Mouse (Mus musculus) limb, embryonic 15.5 days (tissue): Measurements from ENCODE around the gene Psmd3. TPM values are rescaled to one million over a fixed set of nuclear protein-coding genes. Genes with fewer than 3 reads are reported as not detected.
"Not testable (repeated sequence)": the region's sequence is repeated elsewhere in the genome, so short reads cannot be mapped to it uniquely, and the experiment has no call there.

ENCODE experiments used
- ATAC-seq: fragments of 200-750 bp; cut with Nextera tagmentation; 2 replicates; pipeline ENCODE4 v1.8.0; 2017; ENCODE audit warnings: low read depth, moderate TSS enrichment; ENCODE audit not compliant: insufficient number of reproducible peaks, low FRiP score, low TSS enrichment
- H3K27ac ChIP-seq: fragments of 300-500 bp; sonication (generic); 2 replicates; pipeline ENCODE4 v1.5.1; 2015; ENCODE audit warnings: moderate library complexity, mild to moderate bottlenecking, inconsistent platforms
- H3K27me3 ChIP-seq: fragments of 300-500 bp; sonication (generic); 2 replicates; pipeline ENCODE4 v1.6.1; 2015; ENCODE audit warnings: inconsistent platforms
- H3K36me3 ChIP-seq: fragments of 300-500 bp; sonication (generic); 2 replicates; pipeline ENCODE4 v1.6.1; 2015; ENCODE audit warnings: inconsistent platforms
- H3K4me1 ChIP-seq: fragments of 300-500 bp; sonication (generic); 2 replicates; pipeline ENCODE4 v1.6.1; 2015; ENCODE audit warnings: inconsistent platforms
- H3K4me2 ChIP-seq: fragments of 300-500 bp; sonication (generic); 2 replicates; pipeline ENCODE4 v1.6.1; 2015; ENCODE audit warnings: mild to moderate bottlenecking, inconsistent platforms
- H3K4me3 ChIP-seq: fragments of 300-500 bp; sonication (generic); 2 replicates; pipeline ENCODE4 v1.5.1; 2015; ENCODE audit warnings: mild to moderate bottlenecking, inconsistent platforms
- H3K9ac ChIP-seq: fragments of 300-500 bp; sonication (generic); 2 replicates; pipeline ENCODE4 v1.6.1; 2015; ENCODE audit warnings: inconsistent platforms
- H3K9me3 ChIP-seq: fragments of 300-500 bp; sonication (generic); 2 replicates; pipeline ENCODE4 v1.6.1; 2016; ENCODE audit warnings: inconsistent platforms
- WGBS: fragments of 180-500 bp; shearing (Covaris S2); methylation state at CpG from one replicate; pipeline ENCODE4 v1.1.7; 2015; 5-methylcytosine and 5-hydroxymethylcytosine counted together
- polyA plus RNA-seq: library from polyadenylated mRNA; unstranded; fragments of >200 nt; fragmentation: Nextera tagmentation; extraction: Ambion mirVana; gene quantifications from 2 replicates; pipeline ENCODE4 v1.2.1, GENCODE M21; 2015

Gene Psmd3
- polyA plus RNA-seq, 1 experiment from 2014 or later, result 197 TPM

DNA sequence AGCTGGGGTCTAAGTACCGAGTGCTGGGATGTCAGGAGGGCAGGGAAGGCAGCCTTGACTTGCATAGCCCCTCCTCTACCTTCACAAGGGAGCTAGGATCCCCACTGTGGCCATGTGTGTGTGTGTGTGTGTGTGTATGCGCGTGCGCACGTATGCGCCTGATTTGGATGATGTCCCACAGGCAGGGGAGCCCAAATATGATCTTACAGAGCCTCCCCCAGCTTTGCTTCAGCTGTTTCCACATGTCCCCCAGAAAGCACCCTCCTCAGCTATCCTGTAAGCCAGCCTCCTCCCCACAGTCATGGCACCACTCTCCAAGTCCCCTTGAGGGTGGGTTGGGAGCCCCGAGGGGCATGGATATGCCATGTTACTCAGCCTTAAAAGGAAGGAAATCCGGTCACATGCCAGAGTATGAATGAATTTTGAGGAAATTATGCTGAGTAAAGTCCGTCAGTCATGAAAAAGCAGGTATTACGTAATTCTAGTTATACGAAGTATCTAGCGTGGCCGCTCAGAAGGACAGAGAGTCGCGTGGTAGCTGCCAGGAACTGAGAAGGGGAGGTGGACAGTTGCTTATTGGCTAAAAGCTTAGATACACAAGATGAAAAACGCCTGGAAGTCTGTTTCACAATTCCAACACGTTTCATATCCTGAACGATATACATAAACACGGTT is 26.1 kb downstream of the Psmd3 start:
- H3K4me2 ChIP-seq, result no peak overlapping the region
- no peaks in the 10 kb centered on the region for H3K27me3 ChIP-seq
- no peak for ATAC-seq
- H3K4me1 ChIP-seq, result peaks cover 26% of the 10 kb centered on the region
- H3K9me3 ChIP-seq, result no peaks in the 10 kb centered on the region
- H3K4me3 ChIP-seq, result no peak overlapping the region
- no peak overlapping the region for H3K9ac ChIP-seq
- H3K36me3 ChIP-seq, result peaks cover 83% of the 10 kb centered on the region
- peak overlapping the region; percentile 66 for H3K27ac ChIP-seq
- 79% methylated on average over 19 of the region's 19 CpGs for WGBS

DNA sequence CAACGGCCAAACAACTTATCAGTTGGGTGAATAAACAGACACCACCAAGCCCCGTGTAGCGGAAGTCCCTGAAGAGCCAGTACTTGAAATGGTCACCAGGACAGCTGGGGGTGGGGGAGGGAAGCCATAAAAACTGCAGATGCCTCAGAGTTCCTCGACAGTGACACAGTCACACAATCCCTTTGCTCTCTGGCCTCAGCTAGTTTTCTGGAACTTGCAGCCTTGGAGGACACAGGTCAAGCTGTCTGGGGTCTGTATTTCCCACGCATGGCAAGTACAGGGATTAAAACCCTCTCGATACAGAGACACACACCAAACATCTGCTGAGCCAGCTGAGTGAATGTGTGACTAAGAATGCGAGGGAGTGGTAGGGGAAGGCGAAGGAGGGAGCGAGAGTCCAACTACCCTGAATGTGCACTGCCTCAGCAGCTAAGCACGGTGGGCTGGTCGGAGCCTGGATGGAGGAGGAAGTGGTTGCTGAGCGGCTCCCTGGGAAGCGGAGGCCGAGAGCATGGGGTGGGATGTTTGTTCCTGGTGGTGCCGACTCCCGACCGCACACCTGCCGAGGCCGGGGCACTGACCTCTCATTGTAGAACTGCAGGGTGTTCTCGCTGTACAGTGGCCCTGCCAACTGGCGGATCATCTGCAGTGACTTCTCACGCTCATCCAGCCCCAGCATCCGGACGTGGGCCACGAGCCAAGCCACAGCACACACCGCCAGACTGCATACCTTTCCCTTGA is 26.8 kb downstream of the Psmd3 start:
- no peak for ATAC-seq
- H3K4me2 ChIP-seq, result no peak overlapping the region

DNA sequence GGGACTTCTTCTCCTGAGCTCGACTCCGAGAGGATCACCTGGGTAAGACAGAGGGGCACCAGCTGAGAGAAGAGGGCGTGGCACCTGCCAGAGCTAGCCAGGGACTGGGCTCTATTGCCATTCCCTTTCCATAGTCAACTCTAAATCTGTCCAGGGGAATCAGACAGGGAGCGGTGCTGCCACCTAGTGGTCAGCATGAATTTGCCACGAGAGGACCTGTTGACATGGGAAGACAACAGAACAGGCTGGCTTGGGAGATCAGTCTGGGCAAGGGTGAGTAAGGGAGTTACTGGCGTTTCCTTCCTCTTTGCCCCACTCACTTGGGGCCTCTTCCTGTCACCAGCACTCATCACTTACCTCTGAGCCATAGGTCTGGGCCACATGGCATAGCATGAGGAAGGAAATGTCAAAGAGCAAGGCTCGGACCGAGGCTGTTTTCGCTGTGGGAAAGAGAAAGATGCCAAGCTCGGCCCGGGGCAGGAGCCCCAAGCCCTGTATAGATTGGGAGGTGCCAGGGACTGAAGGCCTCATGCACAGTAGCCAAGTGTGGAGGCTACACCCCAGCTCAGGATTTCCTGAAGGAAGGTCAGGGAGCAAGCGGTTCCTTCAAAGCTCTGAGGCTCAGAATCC is 28.2 kb downstream of the Psmd3 start:
- no peak overlapping the region for H3K4me3 ChIP-seq
- ATAC-seq, result no peak
- H3K36me3 ChIP-seq, result peaks cover 89% of the 10 kb centered on the region
- no peak overlapping the region for H3K9ac ChIP-seq
- 53% methylated on average over 12 of the region's 12 CpGs for WGBS
- H3K4me1 ChIP-seq, result peaks cover 26% of the 10 kb centered on the region
- peak overlapping the region; percentile 47; the same call in 1 of the 2 replicates for H3K27ac ChIP-seq
- H3K4me2 ChIP-seq, result no peak overlapping the region
- no peaks in the 10 kb centered on the region for H3K27me3 ChIP-seq
- H3K9me3 ChIP-seq, result no peaks in the 10 kb centered on the region

More for the DNA sequence above, 26.8 kb downstream of the Psmd3 start:
- peaks cover 26% of the 10 kb centered on the region for H3K4me1 ChIP-seq
- 74% methylated on average over 26 of the region's 26 CpGs for WGBS
- no peaks in the 10 kb centered on the region for H3K27me3 ChIP-seq
- H3K4me3 ChIP-seq, result no peak overlapping the region
- H3K27ac ChIP-seq, result peak overlapping the region; percentile 0; the same call in 1 of the 2 replicates
- H3K9ac ChIP-seq, result no peak overlapping the region
- no peaks in the 10 kb centered on the region for H3K9me3 ChIP-seq
- H3K36me3 ChIP-seq, result peaks cover 89% of the 10 kb centered on the region

DNA sequence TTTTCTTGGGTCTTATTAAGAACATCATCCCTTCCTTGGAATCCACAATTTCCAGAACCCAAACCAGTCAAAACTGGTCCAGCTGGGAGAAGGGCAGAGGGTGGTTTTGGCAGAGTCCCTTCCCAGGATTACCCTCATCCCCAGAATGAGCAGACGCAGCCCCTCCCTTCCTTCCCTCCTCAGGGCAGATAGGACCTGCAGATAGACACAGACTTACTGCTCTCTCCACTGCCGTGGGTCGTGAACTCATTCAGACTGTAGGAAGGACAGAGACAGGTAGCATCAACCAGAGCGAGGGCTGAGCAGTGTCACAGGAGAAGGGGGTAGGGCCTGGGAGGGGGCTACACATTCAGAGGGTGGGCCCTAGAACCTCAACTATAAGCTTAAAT is 28.7 kb downstream of the Psmd3 start:
- Histone ChIP-seq H3K36me3 (peaks cover 89% of the 10 kb centered on the region), H3K27ac (0 out of 2 replicates have a peak overlapping the region, but pooled peaks have one; percentile 47), H3K4me3 (no peak overlapping the region), H3K4me2 (no peak overlapping the region), H3K4me1 (peaks cover 26% of the 10 kb centered on the region), H3K27me3 (no peaks in the 10 kb centered on the region), H3K9ac (no peak overlapping the region), H3K9me3 (no peaks in the 10 kb centered on the region)
- 64% methylated on average over 4 of the region's 4 CpGs for WGBS
- ATAC-seq, result no peak

DNA sequence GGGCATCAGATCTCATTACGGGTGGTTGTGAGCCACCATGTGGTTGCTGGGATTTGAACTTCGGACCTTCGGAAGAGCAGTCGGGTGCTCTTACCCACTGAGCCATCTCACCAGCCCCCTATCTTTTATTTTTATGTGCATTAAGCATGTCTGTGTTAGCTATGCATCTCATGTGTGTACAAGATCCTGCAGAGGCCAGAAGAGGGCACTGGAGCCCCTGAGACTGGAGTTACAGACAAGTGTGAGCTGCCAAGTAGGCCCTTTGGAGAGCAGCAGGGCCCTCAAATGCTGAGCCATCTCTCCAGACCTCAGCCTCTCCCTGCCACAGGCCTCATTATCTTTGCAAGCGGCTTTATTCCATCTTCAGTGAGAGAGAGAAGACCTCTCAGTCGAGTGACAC is 29.7 kb downstream of the Psmd3 start:
- H3K4me2 ChIP-seq, H3K4me3 ChIP-seq, H3K27me3 ChIP-seq, H3K9me3 ChIP-seq, H3K9ac ChIP-seq, ATAC-seq, H3K27ac ChIP-seq: not testable (repeated sequence)
- 82% methylated on average over 6 of the region's 6 CpGs for WGBS
- Histone ChIP-seq H3K36me3 (peaks cover 89% of the 10 kb centered on the region), H3K4me1 (peaks cover 24% of the 10 kb centered on the region)

DNA sequence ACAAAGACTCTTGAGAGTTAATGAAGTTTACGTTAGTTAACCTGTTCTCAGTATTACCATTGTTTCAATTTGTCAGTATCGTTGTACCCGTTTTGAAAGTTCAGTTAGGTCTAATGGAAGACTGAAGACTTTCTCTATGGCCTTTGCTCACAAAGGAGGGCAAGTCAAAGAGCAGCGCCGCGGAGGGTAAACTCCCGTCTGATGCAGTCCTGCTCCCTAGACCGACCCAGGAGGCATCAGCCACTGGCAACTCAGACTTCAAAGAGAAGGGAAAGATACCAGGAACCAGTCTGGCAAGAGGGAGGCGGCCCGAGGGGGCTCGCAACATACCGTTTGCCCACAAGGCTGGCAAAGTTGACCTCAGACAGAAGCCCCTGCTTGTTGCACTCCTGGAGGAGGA is 31.3 kb downstream of the Psmd3 start:
- WGBS, result 88% methylated on average over 12 of the region's 12 CpGs
- Histone ChIP-seq H3K36me3 (peaks cover 83% of the 10 kb centered on the region), H3K4me1 (peaks cover 19% of the 10 kb centered on the region), H3K4me3 (no peak overlapping the region), H3K27ac (no peak overlapping the region), H3K4me2 (no peak overlapping the region), H3K27me3 (no peaks in the 10 kb centered on the region), H3K9me3 (no peaks in the 10 kb centered on the region), H3K9ac (no peak overlapping the region)
- no peak for ATAC-seq

DNA sequence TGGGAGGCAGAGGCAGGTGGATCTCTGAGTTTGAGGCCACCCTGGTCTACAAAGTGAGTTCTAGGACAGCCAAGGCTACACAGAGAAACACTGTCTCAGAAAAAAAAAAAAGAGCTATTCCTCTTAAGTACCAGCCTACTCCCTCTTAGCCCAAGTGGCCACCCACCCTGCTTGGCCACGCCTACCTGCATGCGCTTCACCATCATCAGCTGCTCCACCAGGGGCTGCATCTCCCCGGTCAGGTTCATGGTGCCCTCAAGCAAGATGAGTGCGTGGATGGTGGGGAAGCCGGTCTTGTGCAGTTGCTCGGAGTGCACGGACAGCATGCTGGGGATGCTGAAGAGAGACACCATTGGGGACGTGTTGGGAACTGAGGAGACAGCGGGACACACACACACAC is 33.6 kb downstream of the Psmd3 start:
- no peaks in the 10 kb centered on the region for H3K9me3 ChIP-seq
- WGBS, result 93% methylated on average over 9 of the region's 9 CpGs
- H3K36me3 ChIP-seq, result peaks cover 63% of the 10 kb centered on the region
- H3K9ac ChIP-seq, result no peak overlapping the region
- ATAC-seq, result no peak
- no peak overlapping the region for H3K4me3 ChIP-seq
- H3K4me1 ChIP-seq, result peaks cover 14% of the 10 kb centered on the region
- H3K27me3 ChIP-seq, result no peaks in the 10 kb centered on the region
- H3K4me2 ChIP-seq, result no peak overlapping the region
- no peak overlapping the region for H3K27ac ChIP-seq

DNA sequence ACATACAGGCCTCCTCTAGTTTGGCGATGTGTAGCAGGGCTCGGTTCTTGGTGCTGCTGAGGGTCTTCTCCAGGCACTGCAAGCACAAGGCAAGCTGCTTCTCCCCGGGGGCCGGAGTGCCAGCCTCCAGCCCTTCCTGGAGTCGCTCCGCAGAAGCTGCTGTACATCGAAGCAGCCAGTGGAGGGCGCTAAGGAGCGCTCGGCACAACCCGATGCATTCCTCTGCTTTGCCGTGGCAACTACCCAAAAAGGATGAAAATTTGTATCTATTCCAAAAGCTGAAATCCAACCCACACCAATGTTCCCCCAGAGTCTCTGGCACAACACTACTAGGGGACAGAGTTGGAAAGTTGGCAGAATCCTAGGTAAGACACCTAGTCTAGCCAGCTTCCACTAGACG is 35.5 kb downstream of the Psmd3 start:
- H3K9me3 ChIP-seq, result no peaks in the 10 kb centered on the region
- no peak overlapping the region for H3K4me3 ChIP-seq
- H3K27me3 ChIP-seq, result no peaks in the 10 kb centered on the region
- H3K36me3 ChIP-seq, result peaks cover 48% of the 10 kb centered on the region
- H3K27ac ChIP-seq, result peak overlapping the region; percentile 75
- 16% methylated on average over 13 of the region's 13 CpGs for WGBS
- no peak overlapping the region for H3K9ac ChIP-seq
- H3K4me1 ChIP-seq, result peaks cover 22% of the 10 kb centered on the region
- H3K4me2 ChIP-seq, result no peak overlapping the region
- ATAC-seq, result no peak

DNA sequence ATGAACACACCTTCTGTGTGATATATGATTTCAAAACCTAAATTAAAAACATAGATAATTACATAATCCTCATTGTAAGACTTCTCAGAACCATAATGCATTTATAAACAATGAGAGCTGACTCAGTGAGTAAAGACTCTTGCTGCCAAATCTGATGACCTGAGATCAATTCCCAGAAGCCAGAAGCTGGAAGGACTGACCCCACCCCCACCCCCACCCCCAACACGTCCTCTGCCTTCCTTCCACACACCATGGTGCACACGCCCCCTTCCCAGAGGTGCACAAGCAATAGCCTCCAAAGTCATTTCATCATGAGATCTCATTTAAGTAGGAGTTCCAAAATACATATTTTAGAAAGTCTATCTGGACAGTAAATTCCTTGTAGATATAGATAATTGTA is 38.4 kb downstream of the Psmd3 start:
- Histone ChIP-seq H3K36me3 (peaks cover 36% of the 10 kb centered on the region), H3K4me2 (no peak overlapping the region), H3K27ac (no peak overlapping the region), H3K4me3 (no peak overlapping the region), H3K4me1 (peaks cover 22% of the 10 kb centered on the region), H3K27me3 (no peaks in the 10 kb centered on the region), H3K9ac (no peak overlapping the region), H3K9me3 (no peaks in the 10 kb centered on the region)
- ATAC-seq, result no peak
- WGBS, result 75% methylated on average over 2 of the region's 2 CpGs

DNA sequence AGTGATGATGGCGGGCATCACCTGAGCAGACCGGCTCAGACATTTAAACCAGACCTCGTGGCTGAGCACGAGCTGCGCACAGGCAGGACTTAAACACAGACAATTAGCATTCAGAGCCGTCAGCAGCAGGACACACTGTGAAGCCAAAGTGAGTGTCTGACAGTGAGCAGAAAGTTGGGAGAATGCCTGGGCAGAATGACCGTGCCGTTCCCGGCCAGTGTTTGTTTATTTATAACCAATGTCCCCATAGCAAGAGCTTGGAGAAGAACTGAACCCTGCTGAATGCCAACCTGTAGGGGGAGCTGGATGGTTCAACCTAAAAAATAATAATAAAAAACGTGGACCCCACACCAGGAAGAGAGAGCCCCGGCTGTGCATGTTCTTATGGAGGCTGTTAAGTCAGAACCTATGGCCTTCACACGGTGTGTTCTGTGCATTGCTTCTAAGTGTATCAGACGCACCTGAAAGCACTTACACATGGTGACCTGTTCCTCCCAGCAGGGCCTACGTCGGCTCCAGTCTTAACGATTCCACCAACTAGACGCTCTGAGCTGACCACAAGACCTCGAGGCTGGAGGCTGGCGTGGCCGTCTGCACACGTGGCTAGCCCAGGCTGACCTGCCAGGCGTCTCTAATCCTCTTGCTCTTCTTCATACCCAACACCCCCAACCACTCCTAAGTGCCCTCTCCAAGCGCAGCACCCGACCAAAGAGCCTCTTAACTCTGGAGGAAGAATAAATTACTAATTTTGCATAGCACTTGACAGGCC is 39.3 kb downstream of the Psmd3 start:
- no peaks in the 10 kb centered on the region for H3K27me3 ChIP-seq
- no peaks in the 10 kb centered on the region for H3K9me3 ChIP-seq
- H3K27ac ChIP-seq, result peak overlapping the region; percentile 55; the same call in 1 of the 2 replicates
- H3K4me1 ChIP-seq, result peaks cover 22% of the 10 kb centered on the region
- H3K9ac ChIP-seq, result no peak overlapping the region
- 43% methylated on average over 24 of the region's 24 CpGs for WGBS
- ATAC-seq, result 0 out of 2 replicates have a peak, but pooled peaks have one; percentile 17
- H3K4me3 ChIP-seq, result no peak overlapping the region
- H3K4me2 ChIP-seq, result no peak overlapping the region
- peaks cover 34% of the 10 kb centered on the region for H3K36me3 ChIP-seq

DNA sequence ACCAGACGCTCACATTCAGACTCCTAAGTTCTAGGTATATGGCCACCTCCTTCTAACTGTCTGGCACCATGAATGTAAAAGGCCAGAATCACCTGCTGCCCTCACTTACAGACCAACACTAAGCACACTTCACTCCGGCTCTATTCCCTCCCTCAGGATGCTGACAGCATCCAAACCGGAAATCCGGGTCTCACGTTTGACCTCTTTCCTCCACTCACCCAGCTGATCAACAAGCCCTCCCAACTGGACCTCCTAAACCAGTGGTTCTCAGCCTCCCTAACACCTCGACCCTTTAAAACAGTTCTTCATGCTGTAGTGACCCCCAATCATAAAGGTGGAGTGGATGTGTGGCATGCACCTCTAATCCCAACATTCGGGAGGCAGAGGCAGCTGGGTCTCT is 40.7 kb downstream of the Psmd3 start:
- peaks cover 18% of the 10 kb centered on the region for H3K4me1 ChIP-seq
- H3K9ac ChIP-seq, result no peak overlapping the region
- no peak overlapping the region for H3K4me2 ChIP-seq
- peaks cover 32% of the 10 kb centered on the region for H3K36me3 ChIP-seq
- no peak overlapping the region for H3K4me3 ChIP-seq
- no peak for ATAC-seq
- H3K27me3 ChIP-seq, result no peaks in the 10 kb centered on the region
- no peaks in the 10 kb centered on the region for H3K9me3 ChIP-seq
- no peak overlapping the region for H3K27ac ChIP-seq
- WGBS, result 81% methylated on average over 7 of the region's 7 CpGs
